Mouse (Mus musculus): Measurements from ENCODE around the gene Slc10a1.

Gene Slc10a1

GRCm38 (mm10) chr12:80966059-80966838 lies 2.3 kb downstream of the Slc10a1 start:
- WGBS = 88% methylated on average over 11 of the region's 11 CpGs

GRCm38 (mm10) chr12:80962566-80962965 lies 5.9 kb downstream of the Slc10a1 start:
- 79% methylated on average over 4 of the region's 4 CpGs for WGBS

- 86% methylated on average over 4 of the region's 4 CpGs for WGBS
Measured at GRCm38 (mm10) chr12:80957961-80958360, 10.5 kb downstream of the Slc10a1 start.

- WGBS = 89% methylated on average over 3 of the region's 3 CpGs
Measured at GRCm38 (mm10) chr12:80956039-80956438, 12.5 kb downstream of the Slc10a1 start.

- 80% methylated on average over 1 of the region's 1 CpGs for WGBS
Measured at GRCm38 (mm10) chr12:80952526-80952925, 16.0 kb downstream of the Slc10a1 start.

GRCm38 (mm10) chr12:80951640-80952219 lies 16.8 kb downstream of the Slc10a1 start:
- WGBS = 95% methylated on average over 3 of the region's 3 CpGs

- WGBS = 92% methylated on average over 16 of the region's 16 CpGs
Measured at GRCm38 (mm10) chr12:80949603-80950002, 18.9 kb downstream of the Slc10a1 start.

GRCm38 (mm10) chr12:80948202-80948601 lies 20.3 kb downstream of the Slc10a1 start:
- 94% methylated on average over 18 of the region's 18 CpGs for WGBS

GRCm38 (mm10) chr12:80945996-80946355 lies 22.5 kb downstream of the Slc10a1 start:
- under 1% methylated on average over 47 of the region's 47 CpGs for WGBS

GRCm38 (mm10) chr12:80945334-80945995 lies 23.0 kb downstream of the Slc10a1 start, which contains the start of gene Srsf5:
TSS of gene Srsf5 (plus strand) at chr12:80945504.
- WGBS = under 1% methylated on average over 57 of the region's 57 CpGs

GRCm38 (mm10) chr12:80944963-80945333 lies 23.6 kb downstream of the Slc10a1 start:
- WGBS = under 1% methylated on average over 9 of the region's 9 CpGs

- WGBS = 95% methylated on average over 4 of the region's 4 CpGs
Measured at GRCm38 (mm10) chr12:80944204-80944603, 24.3 kb downstream of the Slc10a1 start.

- WGBS = 83% methylated on average over 3 of the region's 3 CpGs
Measured at GRCm38 (mm10) chr12:80943395-80943794, 25.1 kb downstream of the Slc10a1 start.

- WGBS = 90% methylated on average over 3 of the region's 3 CpGs
Measured at GRCm38 (mm10) chr12:80941886-80942285, 26.6 kb downstream of the Slc10a1 start.

GRCm38 (mm10) chr12:80939165-80939564 lies 29.3 kb downstream of the Slc10a1 start:
- WGBS = 81% methylated on average over 4 of the region's 4 CpGs

- 44% methylated on average over 5 of the region's 5 CpGs for WGBS
Measured at GRCm38 (mm10) chr12:80938642-80939041, 29.9 kb downstream of the Slc10a1 start.

GRCm38 (mm10) chr12:80937331-80938029 lies 31.0 kb downstream of the Slc10a1 start:
- WGBS = 63% methylated on average over 9 of the region's 9 CpGs

- WGBS = 70% methylated on average over 2 of the region's 2 CpGs
Measured at GRCm38 (mm10) chr12:80936751-80937150, 31.8 kb downstream of the Slc10a1 start.

- 92% methylated on average over 1 of the region's 1 CpGs for WGBS
Measured at GRCm38 (mm10) chr12:80932865-80933264, 35.6 kb downstream of the Slc10a1 start.

GRCm38 (mm10) chr12:80931402-80932140 lies 36.9 kb downstream of the Slc10a1 start:
- 94% methylated on average over 3 of the region's 3 CpGs for WGBS

GRCm38 (mm10) chr12:80930141-80930540 lies 38.4 kb downstream of the Slc10a1 start:
- WGBS = 91% methylated on average over 7 of the region's 7 CpGs
